20 mouse cellular contexts compared by ENCODE assay signal in genomic region chr8:109121776-109122175, GRCm38 (mm10).
A peak's percentile ranks its signal among the peaks of the same experiment; 100 is the strongest.
DNase-seq lines count a peak whose midpoint lies in the region; ATAC-seq and TF ChIP-seq lines count a peak whose summit lies in the region.
"Had no signal": no experiment of that assay in that cellular context is flagged by ENCODE, and none has a peak within 500 bp of the region (broad histone marks: within the 10 kb centered on the region; RNA-seq: fewer than 3 reads in every experiment).

No protein-coding gene starts in this region.

- H3K4me2 ChIP-seq in hindbrain, embryonic 11.5 days (replicated peaks; ENCODE audit: low read depth, low read length): no peak overlapping the region
- no peak overlapping the region for H3K4me2 ChIP-seq in hindbrain, postnatal 0 days (ENCODE audit: low read depth, low read length)
- no peak overlapping the region; the same call in 1 of the 2 replicates for H3K4me2 ChIP-seq in midbrain, embryonic 16.5 days (ENCODE audit: low read length)
- H3K4me2 ChIP-seq: embryonic facial prominence, embryonic 15.5 days; heart, embryonic 11.5 days had no signal

- H3K27ac ChIP-seq in hindbrain, embryonic 11.5 days (ENCODE audit: low read depth, low read length): no peak overlapping the region
- no peak overlapping the region for H3K27ac ChIP-seq in hindbrain, postnatal 0 days
- H3K27ac ChIP-seq in midbrain, embryonic 16.5 days (ENCODE audit: low read length): peak overlapping the region; percentile 37; the same call in 1 of the 2 replicates
- H3K27ac ChIP-seq: embryonic facial prominence, embryonic 15.5 days; left cerebral cortex, adult 2 months; limb, embryonic 10.5 days had no signal

- ATAC-seq in hindbrain, embryonic 11.5 days (ENCODE audit: low FRiP score): no peak
- no peak for ATAC-seq in hindbrain, postnatal 0 days
- ATAC-seq in midbrain, embryonic 16.5 days: no peak
- ATAC-seq: liver, postnatal 0 days; Patski had no signal

- H3K4me3 ChIP-seq in hindbrain, embryonic 11.5 days (ENCODE audit: low read depth, low read length): no peak overlapping the region
- H3K4me3 ChIP-seq in hindbrain, postnatal 0 days (ENCODE audit: low read length): no peak overlapping the region
- no peak overlapping the region for H3K4me3 ChIP-seq in midbrain, embryonic 16.5 days (ENCODE audit: low read depth, low read length)
- H3K4me3 ChIP-seq: embryonic facial prominence, embryonic 15.5 days; left cerebral cortex, adult 2 months; limb, embryonic 10.5 days had no signal

- H3K4me1 ChIP-seq in hindbrain, embryonic 11.5 days (replicated peaks; ENCODE audit: control insufficient read depth, insufficient read depth, low read length): no peaks in the 10 kb centered on the region
- H3K4me1 ChIP-seq in hindbrain, postnatal 0 days (ENCODE audit: insufficient read depth, low read length): no peaks in the 10 kb centered on the region
- peaks cover 5% of the 10 kb centered on the region for H3K4me1 ChIP-seq in midbrain, embryonic 16.5 days (ENCODE audit: control insufficient read depth, insufficient read depth, low read length)
- H3K4me1 ChIP-seq: embryonic facial prominence, embryonic 15.5 days had no signal

- TF ChIP-seq CTCF in hindbrain, postnatal 0 days (IDR thresholded peaks at IDR 0.05; ENCODE audit: low read depth): no peak

- H3K27me3 ChIP-seq in hindbrain, embryonic 11.5 days (ENCODE audit: control insufficient read depth, insufficient read depth, low read length): no peaks in the 10 kb centered on the region
- H3K27me3 ChIP-seq in hindbrain, postnatal 0 days (ENCODE audit: insufficient read depth, low read length): no peaks in the 10 kb centered on the region
- no peaks in the 10 kb centered on the region for H3K27me3 ChIP-seq in midbrain, embryonic 16.5 days (ENCODE audit: control insufficient read depth, insufficient read depth, low read depth, low read length)
- H3K27me3 ChIP-seq: embryonic facial prominence, embryonic 15.5 days had no signal

- H3K9ac ChIP-seq in hindbrain, embryonic 11.5 days (ENCODE audit: low read depth, low read length): no peak overlapping the region
- H3K9ac ChIP-seq in hindbrain, postnatal 0 days (replicated peaks; ENCODE audit: low read length): no peak overlapping the region
- no peak overlapping the region for H3K9ac ChIP-seq in midbrain, embryonic 16.5 days (ENCODE audit: low read depth, low read length)
- H3K9ac ChIP-seq: embryonic facial prominence, embryonic 15.5 days; liver, postnatal 0 days had no signal

- 19% methylated on average over 6 of the region's 6 CpGs for WGBS in hindbrain, embryonic 11.5 days
- 9% methylated on average over 6 of the region's 6 CpGs for WGBS in hindbrain, postnatal 0 days
- 8% methylated on average over 6 of the region's 6 CpGs for WGBS in midbrain, embryonic 16.5 days

- H3K36me3 ChIP-seq in hindbrain, embryonic 11.5 days (ENCODE audit: control insufficient read depth, insufficient read depth, low read length): no peaks in the 10 kb centered on the region
- H3K36me3 ChIP-seq in hindbrain, postnatal 0 days (ENCODE audit: insufficient read depth, low read length): no peaks in the 10 kb centered on the region
- no peaks in the 10 kb centered on the region for H3K36me3 ChIP-seq in midbrain, embryonic 16.5 days (ENCODE audit: control insufficient read depth, insufficient read depth, low read length)
- H3K36me3 ChIP-seq: embryonic facial prominence, embryonic 15.5 days; limb, embryonic 10.5 days had no signal

- no peaks in the 10 kb centered on the region for H3K9me3 ChIP-seq in hindbrain, embryonic 11.5 days (ENCODE audit: control insufficient read depth, low read length)
- no peaks in the 10 kb centered on the region for H3K9me3 ChIP-seq in hindbrain, postnatal 0 days (ENCODE audit: low read length)
- H3K9me3 ChIP-seq in midbrain, embryonic 16.5 days (replicated peaks; ENCODE audit: control insufficient read depth, low read length, poor library complexity, severe bottlenecking): no peaks in the 10 kb centered on the region
- H3K9me3 ChIP-seq: embryonic facial prominence, embryonic 15.5 days; limb, embryonic 10.5 days had no signal

- DNase-seq in embryo, embryonic 10 days (ENCODE audit: low spot score): peak; percentile 47
- no peak for DNase-seq in embryo, embryonic 9.5 days (ENCODE audit: extremely low spot score)
- DNase-seq in hindbrain, embryonic 11.5 days (ENCODE audit: low spot score): peak; percentile 50
- DNase-seq in hindbrain, postnatal 0 days (ENCODE audit: low spot score): no peak
- DNase-seq in embryo, embryonic 11 days: peak; percentile 46
- no peak for DNase-seq in Muller cell, postnatal 12 days (ENCODE audit: inconsistent ontology term)
- no peak for DNase-seq in urinary bladder, adult 18-20 months (ENCODE audit: low spot score in 2 of 2)
- DNase-seq: adrenal gland, postnatal 10 days; cerebellum, adult 9-11 months; kidney, adult 9 months; kidney, postnatal 4 days; layer of hippocampus, adult 9-11 months; liver, postnatal 0 days; lung, postnatal 10 days had no signal

Comparison
In these comparisons a context has a peak if more than half of its experiments do, and no peak if none do; other contexts are left out.
1. DNase-seq: peak in embryo, embryonic 10 days (single experiment), hindbrain, embryonic 11.5 days (single experiment) and embryo, embryonic 11 days (single experiment); none in embryo, embryonic 9.5 days (single experiment), hindbrain, postnatal 0 days (single experiment), Muller cell, postnatal 12 days (single experiment) and urinary bladder, adult 18-20 months (0 of 2).